Mouse (Mus musculus) liver, embryonic 14.5 days (tissue): ENCODE data around the gene Zbed6.

ENCODE experiments used
- CTCF ChIP-seq: IDR thresholded peaks from 2 replicates; pipeline ENCODE4 v1.5.1; 2016; ENCODE audit warnings: antibody characterized with exemption, low read depth, control low read depth
- EP300 ChIP-seq: IDR thresholded peaks from 2 replicates; pipeline ENCODE4 v1.6.1; 2016; ENCODE audit warnings: antibody characterized with exemption, low read depth

- TF ChIP-seq EP300 (no peak), CTCF (no peak)
These were observed 25.2 kb upstream of the Zbed6 start for GRCm38 (mm10) chr1:133685749-133686519.
